Mouse (Mus musculus) gastrocnemius, postnatal 4 days (tissue): ENCODE measurements around the gene Btla. TPM values are rescaled to one million over a fixed set of nuclear protein-coding genes. Genes with fewer than 3 reads are reported as not detected.

ENCODE experiments used
- DNase-seq, 2 experiments: peaks; one replicate each; pipeline ENCODE4 v3.0.0; 2021 to 2022; ENCODE audit warnings: low spot score in 2 of 2, mixed read lengths in 2 of 2
- long read RNA-seq, 2 experiments: library from polyadenylated mRNA; stranded (forward); transcript quantifications; one replicate each; pipeline ENCODE4 v2.0.0; 2021
- total RNA-seq, 2 experiments: library from RNA; stranded (reverse); gene quantifications; 2 replicates each; pipeline ENCODE4 v1.2.3; 2021

Gene Btla
- total RNA-seq: under 1 TPM; 0.16 to 0.44 TPM
- long read RNA-seq, experiment 1: 0 reads
- long read RNA-seq, experiment 2: 0 reads

DNA sequence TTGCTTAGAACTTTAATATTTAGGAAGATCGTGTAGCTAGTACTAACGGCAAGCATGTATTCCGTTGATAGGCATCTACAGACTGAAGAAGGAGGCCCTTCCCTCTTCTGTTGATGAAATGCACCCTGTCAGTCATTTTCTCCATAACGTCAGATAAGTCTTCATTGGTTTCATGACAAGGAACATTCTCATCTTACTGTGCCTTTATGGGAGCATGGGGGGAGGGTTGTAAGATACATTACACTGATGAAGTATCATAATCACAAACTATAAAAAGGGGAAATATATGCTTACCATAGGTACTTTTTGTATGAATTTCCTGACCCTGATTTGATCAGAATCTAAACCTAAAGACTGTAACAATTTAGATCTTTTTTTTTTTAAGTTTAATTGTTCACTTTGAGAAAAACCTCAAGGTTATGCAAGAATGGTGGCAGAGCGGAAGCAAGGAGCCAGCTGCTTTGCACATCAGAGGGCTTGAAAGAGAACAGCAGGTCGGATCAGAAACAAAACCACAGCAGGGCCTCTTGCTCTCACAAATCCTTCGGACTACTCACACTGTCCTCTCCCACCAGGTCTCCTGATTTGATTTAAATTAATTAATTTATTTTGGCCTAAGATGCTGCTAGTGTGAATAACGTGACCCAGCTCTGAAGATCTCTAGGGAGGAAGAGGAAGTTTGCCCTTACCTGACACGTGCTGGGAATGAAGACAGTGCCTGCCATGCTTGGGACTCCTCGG lies at the start of gene Btla:
Btla (plus strand) TSS at position 668 of the 741 bp plus-strand sequence.
- DNase-seq: no peak

DNA sequence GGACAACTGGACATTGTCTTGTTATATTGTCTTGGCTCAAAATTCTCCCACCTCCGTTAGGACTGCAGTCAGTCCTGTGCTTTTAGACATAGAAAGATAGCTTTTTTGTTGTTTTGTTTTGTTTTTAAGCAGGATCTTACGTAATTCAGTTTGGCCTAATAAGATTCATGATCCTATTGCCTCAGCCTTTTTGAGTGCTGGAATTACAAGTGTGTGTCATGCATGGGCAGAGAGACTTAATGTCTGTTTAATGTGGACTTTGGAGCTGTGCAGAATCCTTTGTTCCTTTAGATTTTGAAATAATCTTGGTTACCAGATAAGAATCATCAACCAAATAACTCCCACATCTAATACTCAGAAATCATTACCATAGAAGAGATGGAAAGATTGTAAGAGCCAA lies 45.6 kb upstream of the Btla start:
- no peak for DNase-seq

DNA sequence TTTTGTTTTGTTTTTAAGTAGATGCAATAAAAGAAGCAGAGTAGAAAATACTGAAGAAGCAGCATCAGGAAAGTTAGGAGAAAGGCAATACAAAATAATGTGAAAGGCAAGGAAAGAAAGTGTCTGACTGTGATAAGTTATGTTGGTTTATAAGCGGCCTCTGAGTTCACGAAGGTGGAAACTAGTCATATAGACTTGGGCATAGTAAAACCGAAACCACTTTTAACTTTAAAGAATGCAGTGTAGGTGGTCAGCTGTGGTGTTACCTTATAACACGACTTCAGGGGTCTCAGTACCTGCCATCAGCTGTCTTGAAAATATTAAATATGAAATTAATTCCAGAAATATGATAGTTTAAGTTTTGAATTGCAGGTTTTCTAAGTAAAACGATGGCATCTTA lies 42.3 kb upstream of the Btla start:
- DNase-seq: no peak

DNA sequence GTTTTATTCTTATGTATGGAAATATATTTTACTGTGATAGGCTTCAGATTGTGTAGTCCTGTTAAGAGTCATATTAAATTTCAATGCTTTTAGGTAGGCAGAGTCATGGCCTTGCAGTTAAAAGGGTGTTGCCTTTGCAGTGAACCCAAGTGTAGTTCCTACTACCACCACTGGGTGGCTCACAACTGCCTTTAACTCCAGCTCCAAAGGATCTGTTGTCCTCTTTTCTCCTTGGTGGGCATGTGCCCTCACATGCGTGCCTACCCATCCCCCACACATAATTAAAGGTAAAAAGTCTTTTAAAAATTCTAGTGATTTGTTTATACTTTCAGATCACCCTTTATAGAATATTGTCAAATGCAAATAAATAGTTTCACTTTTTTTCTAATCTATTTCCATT lies 31.5 kb upstream of the Btla start:
- DNase-seq: peak; percentile 33 to 65

DNA sequence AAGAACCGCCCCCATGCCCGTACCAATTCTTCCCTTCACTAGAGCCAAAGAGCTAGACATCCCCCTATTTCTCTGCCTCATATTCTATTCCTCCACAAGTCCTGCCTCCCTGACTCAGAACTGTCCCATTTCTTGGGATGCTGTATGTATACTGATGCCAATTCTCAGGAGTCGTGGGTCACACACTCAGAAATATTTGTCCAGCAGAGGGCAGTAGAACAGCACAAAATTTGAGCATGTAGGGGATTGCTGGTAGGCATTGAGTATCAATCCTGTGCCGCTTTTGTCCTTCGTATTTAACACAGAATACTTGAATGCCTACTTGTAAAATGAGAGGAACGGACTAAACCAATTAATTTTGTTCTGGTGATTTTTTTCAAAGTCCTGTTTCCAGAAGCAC lies 27.3 kb upstream of the Btla start:
- DNase-seq: peak; percentile 20 to 58

DNA sequence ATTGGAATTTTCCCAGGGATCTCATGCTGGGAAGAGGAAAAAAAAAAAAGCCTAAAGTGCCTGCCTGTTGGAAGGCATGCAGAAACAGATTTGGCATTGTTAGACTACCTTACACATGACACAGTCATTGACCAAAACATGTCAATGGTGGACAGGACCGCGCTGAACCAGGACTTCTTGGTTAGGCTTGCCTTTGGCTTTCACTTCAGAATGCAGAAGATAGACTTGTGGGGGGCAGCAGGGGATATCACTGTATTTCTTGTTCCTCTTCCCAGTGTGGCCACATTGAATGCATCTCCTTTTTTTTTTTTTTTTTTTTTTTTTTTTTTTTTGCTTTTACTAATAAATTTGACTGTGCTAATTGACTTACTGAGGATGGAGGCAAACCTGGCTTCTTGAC lies 22.7 kb upstream of the Btla start:
- DNase-seq: no peak

DNA sequence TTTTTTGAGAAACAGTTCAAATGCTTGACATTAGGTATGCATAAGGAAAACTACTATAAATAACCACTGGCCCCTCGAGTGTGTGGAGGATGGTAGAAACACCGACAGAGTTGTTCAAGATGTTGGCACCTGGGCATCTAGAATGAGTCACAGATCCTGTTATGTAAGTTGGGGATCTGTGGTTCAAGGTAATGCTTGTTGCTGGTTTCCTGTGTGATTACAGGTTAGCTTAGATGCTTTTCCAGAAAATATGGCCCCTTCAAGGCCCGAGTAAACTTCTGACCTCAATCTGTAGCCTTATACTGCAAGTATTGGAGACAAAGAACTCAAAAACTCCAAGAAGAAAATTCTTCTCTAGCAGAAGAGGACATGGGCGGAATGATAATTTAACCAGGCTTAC lies 19.7 kb upstream of the Btla start:
- DNase-seq: no peak

DNA sequence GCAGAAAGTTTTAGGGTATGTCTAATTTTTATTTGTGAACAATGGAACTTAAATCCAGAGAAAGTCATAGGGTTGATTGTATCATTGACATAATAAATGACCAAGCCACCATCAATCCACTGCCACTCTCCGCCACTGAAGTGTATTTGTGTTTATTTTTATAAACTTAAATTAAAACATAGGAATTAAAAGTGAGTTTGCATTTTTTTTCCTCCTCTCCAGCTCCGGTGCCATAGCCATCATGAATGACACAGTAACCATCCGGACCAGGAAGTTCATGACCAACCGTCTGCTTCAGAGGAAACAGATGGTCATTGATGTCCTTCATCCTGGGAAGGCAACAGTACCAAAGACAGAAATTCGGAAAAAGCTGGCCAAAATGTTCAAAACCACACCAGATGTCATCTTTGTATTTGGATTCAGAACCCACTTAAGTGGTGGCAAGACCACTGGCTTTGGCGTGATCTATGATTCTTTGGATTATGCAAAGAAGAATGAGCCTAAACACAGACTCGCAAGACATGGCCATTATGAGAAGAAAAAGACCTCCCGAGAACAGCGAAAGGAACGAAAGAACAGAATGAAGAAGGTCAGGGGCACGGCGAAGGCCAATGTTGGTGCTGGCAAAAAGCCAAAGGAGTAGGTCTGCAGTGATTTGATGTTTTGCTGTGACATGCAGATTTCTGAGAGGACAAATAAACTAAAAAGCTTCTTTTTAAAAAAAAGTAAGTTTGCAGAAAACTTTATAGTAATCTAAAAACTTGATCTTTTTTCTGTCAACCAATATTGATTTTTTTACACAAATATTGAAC lies 19.1 kb upstream of the Btla start:
- no peak for DNase-seq

DNA sequence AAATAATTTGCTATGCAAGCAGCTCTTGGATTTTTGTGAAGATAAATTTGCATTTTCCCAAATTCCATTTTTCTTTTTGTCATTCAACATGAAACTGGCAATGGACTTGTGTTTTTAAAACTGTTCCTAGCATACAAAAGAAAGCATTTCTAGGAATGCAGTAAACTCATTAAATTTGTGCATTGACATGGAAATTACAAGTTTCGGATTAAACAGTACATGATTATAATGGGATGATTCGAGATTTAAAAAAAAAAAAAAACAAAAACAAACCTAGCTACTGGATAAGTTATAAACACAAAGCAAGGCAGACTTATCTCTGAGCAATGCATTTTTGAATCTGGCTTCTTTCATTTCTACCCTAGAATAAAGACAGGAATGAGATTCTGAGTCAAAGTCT lies 2.1 kb upstream of the Btla start:
- DNase-seq: no peak

DNA sequence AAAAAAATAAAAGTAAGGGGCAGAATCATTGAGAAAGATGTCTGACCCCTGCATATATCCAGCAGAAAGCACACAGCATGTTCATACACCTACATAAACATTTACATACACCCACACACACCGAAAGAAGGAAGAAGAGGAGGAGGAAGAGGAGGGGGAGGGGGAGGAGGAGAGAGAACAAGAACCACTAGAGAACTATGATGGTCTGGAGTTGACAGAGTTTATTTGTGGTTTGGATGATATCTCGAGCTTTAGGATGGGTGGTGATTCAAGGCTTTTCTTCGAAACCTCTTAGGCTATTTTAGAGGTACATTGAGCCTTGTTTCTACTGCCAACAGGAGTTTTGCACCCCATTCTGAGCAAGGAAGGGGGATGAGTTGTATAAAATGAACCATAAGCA lies 1.3 kb upstream of the Btla start:
- no peak for DNase-seq

DNA sequence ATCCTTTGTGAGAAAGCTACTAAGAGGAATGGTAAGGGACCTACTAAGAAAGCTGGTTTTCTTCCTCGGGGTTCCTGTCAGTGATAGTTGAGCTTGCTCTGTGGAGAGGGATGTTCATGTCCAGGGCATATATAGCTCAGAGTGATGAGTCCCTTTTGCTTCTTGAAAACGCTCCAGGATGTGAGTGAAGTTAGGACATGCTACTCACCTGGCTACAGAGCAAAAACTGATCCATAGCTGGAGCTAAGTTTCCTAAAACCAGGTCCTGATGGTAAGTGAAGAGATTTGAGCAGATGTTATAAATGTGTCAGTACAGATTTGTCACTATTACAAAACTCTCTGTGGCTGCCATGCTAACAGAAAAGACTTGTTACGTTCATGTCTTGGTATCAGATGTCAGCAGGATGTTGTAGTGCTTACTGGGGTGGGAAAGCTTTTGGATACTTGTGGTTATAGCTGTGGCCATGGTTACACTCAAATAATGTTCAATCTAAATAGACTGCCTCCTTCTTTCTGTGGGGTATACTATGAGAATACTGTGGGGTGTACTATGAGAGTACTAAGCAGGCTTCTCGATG lies 405 bp downstream of the Btla start:
- DNase-seq: no peak

DNA sequence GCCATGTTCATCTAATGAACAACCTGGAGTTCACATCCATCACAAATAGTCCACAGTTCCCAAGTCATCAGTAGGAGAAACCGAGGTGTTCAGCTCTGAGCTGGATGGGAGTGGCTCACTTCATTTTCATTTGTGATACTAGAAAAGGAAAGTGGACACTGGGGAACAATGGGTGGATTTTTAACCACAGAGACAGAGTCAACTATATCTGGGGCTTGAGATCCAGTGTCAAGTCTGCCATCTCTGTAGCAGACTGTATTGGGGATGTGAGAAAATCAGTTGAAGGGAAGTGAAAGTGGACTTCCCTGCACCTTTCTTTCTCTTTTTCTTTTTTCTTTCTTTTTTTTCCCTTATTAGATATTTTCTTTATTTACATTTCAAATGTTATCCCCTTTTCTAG lies 2.9 kb downstream of the Btla start:
- no peak for DNase-seq

DNA sequence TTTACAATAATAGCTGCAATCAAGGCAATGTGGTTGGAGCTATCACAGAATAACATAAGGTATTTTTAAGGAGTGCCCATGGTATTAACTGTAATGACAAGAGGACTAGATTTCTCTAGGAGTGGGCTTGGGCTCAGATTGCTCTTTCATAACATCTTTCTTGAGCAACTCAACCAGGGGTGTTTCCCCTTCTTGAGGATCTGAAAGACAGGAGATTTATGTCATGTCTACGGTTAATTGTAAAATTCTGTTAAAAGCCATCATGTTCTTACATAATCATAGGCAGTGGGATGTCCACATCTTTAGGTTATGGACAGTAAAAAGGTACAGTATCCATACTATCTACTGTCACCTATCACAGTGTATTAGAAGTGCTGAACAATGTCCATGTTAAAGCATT lies 7.2 kb downstream of the Btla start:
- DNase-seq: no peak

DNA sequence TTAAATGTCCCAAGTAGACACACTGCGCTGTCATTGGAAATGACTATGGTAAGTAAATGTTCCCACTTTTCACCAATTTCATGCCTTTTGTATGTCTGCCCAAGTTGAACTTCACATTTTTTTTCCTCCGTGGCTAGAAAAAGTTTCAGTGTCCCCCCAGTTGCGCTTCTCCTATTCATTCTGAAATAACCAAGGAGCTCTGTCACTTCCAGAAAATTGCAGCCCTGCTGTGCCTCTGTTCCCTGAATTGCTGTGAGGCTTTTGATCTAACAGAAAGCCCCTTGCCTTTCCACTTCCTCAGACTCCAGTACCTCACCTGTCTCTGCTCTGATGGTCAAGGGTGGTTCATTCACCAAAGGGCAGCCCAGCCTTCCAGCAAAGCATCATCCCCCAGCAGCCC lies 8.9 kb downstream of the Btla start:
- DNase-seq: no peak

DNA sequence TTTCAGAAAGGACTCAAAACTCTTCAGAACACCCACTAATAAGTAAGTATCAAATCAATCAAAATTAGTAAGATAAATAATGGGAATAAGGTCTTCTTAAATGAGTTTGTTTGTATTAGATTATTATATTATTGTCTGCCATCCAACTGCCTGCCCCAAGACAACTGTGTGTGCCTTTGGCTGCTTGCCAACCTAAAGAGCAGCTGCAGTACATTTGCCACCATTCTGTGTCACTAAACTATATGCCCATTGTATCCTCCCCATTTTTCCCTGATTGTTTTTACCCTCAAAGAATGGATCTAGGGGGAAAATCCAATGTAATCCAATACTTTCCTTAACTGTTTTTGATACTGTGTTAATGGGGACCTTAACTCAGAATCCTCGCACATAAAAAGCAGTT lies 18.6 kb downstream of the Btla start:
- no peak for DNase-seq

DNA sequence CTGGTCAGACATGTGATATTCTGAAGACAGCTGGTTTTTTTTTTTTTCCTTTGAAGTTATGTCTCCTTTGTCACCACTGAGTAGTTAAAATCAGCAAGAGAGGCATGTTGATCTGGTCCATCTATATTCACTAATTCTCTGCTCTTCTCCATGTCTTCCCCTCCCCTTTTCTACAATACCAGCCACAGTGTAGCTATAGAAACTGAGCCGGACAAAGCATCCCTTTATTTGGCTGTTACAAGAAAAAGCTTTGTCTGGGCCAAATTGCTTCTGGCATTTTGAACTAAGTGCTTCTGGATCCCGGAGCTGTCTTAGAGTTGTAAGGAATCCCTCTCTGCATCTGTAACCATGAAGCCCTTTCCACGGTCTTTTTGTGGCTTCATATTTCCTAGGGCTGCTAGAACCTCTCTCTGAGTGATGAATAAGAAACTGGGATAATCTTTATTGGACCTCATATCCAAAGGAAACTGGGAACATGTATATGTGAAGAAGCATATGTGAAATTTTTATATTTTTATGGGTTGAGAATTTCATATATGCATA lies 20.9 kb downstream of the Btla start:
- DNase-seq: no peak

DNA sequence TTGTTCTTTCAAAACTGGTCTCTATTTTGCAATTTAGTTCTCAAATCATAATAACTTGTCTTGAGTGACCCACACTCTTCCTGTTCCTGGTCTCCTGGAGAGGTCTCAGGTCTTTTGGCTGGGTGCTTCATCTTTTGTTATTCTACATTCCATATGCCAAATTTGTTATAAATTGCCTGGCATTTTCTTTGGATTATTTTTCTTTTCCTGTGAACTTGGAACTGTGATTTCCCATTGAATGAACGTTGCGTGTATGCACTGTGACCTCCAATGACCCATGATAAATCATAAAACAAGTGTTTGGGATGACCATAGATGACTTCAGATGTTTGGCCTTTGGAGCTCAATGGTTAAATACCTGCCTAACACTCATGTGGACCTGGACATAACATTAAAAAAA lies 25.6 kb downstream of the Btla start:
- DNase-seq: no peak

DNA sequence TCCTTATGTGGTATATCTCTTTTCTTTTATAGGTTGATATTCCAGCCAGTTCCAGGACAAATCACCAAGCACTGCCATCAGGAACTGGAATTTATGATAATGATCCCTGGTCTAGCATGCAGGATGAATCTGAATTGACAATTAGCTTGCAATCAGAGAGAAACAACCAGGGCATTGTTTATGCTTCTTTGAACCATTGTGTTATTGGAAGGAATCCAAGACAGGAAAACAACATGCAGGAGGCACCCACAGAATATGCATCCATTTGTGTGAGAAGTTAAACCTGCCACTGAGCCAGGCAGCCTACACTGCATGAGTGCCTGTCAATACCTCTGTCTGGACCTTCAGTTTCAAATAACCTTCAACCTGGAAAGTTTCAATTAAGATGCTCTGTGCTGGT lies 26.2 kb downstream of the Btla start:
- DNase-seq: no peak

DNA sequence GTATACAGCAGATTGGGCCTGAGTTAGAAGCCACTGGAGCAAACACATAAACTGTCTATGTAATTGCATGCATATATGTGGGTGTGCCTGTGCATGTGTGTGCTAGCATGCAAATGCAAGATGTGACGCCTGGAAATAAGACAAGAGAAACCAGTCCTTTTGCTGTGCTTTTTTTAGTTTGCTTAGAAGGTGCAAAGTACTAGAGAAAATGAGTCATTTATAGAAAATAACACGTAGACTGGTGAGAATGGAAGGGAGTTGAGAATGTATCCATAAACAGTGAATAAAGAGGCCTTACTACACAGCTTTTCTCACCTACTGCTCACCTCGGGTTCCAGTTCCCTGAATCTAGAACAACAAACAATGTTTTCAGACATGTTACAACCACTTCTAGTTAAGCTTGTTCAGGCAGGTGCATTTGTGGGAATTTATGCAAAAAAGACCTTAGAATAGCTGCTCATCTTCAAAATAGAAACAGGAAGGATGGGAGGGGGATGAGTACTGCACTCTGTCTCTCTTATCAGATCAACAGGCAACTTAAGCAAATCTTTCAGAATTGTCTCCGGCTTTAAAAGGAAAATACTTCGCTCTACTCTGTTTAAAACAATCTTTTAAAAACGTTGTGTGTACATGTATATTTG lies 27.8 kb downstream of the Btla start:
- no peak for DNase-seq

DNA sequence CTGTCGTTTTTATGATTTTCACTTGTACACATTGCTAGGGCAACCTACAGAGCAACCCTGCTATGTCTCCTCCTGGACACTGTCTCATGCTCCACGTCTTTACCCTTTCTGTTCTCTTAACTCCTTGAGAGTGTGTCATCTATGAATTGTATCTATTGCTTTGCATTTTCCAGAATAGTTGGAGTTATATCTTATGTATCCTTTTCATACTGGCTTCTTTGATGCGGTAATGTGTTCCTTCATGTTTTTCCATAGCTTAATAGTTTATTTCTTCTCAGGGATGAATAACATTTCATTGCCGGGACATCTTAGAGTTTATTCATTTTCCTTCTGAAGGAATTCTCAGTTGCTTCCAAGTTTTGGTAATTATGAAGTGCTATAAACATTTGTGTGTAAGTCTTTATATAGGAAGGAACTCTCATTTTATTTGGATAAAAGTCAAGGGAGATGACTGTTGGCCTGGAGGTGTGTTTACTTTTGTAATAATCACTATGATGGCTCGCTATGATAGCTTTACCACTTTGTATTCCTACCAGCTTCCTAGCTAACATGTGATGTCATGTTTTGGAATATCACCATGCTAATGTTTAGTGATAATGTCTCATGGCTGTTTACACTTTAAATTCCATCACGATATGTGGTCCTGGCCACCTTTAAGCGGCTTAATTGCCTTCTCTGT lies 31.2 kb downstream of the Btla start:
- DNase-seq: no peak

DNA sequence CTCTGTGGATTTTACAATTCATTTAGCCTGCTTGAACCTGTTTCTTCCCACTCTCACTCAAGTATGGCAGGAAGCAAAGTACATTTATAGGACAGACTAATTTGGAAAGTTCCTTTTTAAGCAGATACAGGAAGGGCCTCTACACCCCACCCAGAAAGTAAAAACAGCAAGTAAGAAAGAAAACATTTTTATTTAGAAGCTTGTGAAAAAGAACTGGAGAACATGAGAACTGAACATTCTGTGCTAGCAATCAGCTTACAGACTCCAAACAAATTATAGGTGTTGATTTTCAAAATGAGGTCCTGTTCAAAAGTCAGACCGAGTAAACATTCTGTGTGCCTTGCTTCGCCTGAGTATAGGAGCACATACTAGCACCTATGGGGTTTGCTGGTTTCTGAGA lies 32.8 kb downstream of the Btla start:
- DNase-seq: no peak
